Mouse (Mus musculus) ES-E14 (cell line): ENCODE data around the gene Gm960. TPM values are rescaled to one million over a fixed set of nuclear protein-coding genes. Genes with fewer than 3 reads are reported as not detected.

ENCODE experiments used
- DNase-seq: peaks from one replicate; pipeline ENCODE4 v3.0.0-alpha.2; 2013; ENCODE audit warnings: low read depth, low spot score
- H3K27ac ChIP-seq: 2 replicates; pipeline ENCODE4 v1.5.1; 2012; ENCODE audit warnings: low read depth, mild to moderate bottlenecking, low read length, moderate library complexity, mixed read lengths; ENCODE audit not compliant: poor library complexity, insufficient read depth, severe bottlenecking
- H3K36me3 ChIP-seq: 2 replicates; pipeline ENCODE4 v1.6.1; 2012; ENCODE audit warnings: mild to moderate bottlenecking, low read length, moderate library complexity, mixed read lengths; ENCODE audit not compliant: control insufficient read depth, poor library complexity, insufficient read depth, severe bottlenecking
- H3K4me1 ChIP-seq, 2 experiments: fragments of 150-350 bp in 1 of 2; sonication (generic) in 1 of 2; 2 replicates each; pipeline ENCODE4 v1.6.1; 2012; ENCODE audit warnings: low read length in 2 of 2, mild to moderate bottlenecking in 1 of 2, mixed read lengths in 1 of 2; ENCODE audit not compliant: control insufficient read depth in 2 of 2, insufficient read depth in 2 of 2, poor library complexity in 1 of 2
- H3K4me3 ChIP-seq, 2 experiments: fragments of 150-350 bp in 1 of 2; sonication (generic) in 1 of 2; 2 replicates each; pipeline ENCODE4 v1.5.1; 2012; ENCODE audit warnings: low read length in 2 of 2, low read depth in 1 of 2, mild to moderate bottlenecking in 1 of 2, mixed read lengths in 1 of 2; ENCODE audit not compliant: insufficient read depth in 1 of 2, poor library complexity in 1 of 2, severe bottlenecking in 1 of 2
- H3K9ac ChIP-seq: 2 replicates; pipeline ENCODE4 v1.6.1; 2012; ENCODE audit warnings: low read depth, mild to moderate bottlenecking, low read length, mixed read lengths; ENCODE audit not compliant: poor library complexity, insufficient read depth, severe bottlenecking
- H3K9me3 ChIP-seq: fragments of 150-350 bp; sonication (generic); 2 replicates; pipeline ENCODE4 v1.6.1; 2012; ENCODE audit warnings: low read depth, mild to moderate bottlenecking, low read length; ENCODE audit not compliant: control insufficient read depth, insufficient read depth
- CHD2 ChIP-seq: IDR thresholded peaks from 2 replicates; pipeline ENCODE4 v1.6.1; 2014; ENCODE audit warnings: mild to moderate bottlenecking, low read depth, low read length, inconsistent platforms
- HCFC1 ChIP-seq: IDR thresholded peaks from 2 replicates; pipeline ENCODE4 v1.6.1; 2012; ENCODE audit warnings: low read length, inconsistent platforms, borderline replicate concordance; ENCODE audit not compliant: insufficient read depth
- MAFK ChIP-seq: IDR thresholded peaks from 2 replicates; pipeline ENCODE4 v1.6.1; 2014; ENCODE audit warnings: mild to moderate bottlenecking, low read depth, low read length, inconsistent platforms; ENCODE audit not compliant: insufficient read depth
- ZC3H11A ChIP-seq: IDR thresholded peaks from 2 replicates; pipeline ENCODE4 v1.6.1; 2012; ENCODE audit warnings: low read depth, mild to moderate bottlenecking, inconsistent platforms, low read length, borderline replicate concordance
- ZNF384 ChIP-seq: IDR thresholded peaks from 2 replicates; pipeline ENCODE4 v1.6.1; 2012; ENCODE audit warnings: low read depth, low read length, inconsistent platforms
- in situ Hi-C, 2 experiments: fragments of 600-800 bp; cut with MboI; formaldehyde crosslinking; loops; one replicate each; pipeline ENCODE4 v1.15.1; 2025; ENCODE audit warnings: low sequenced_read_pairs in 2 of 2, inconsistent platforms in 1 of 2; ENCODE audit not compliant: unreplicated experiment in 2 of 2
- total RNA-seq: library from RNA; depleted of rRNA; stranded (reverse); fragments of 300-350 nt; gene quantifications from 2 replicates; pipeline ENCODE4 v1.2.3, GENCODE M21; 2012

Gm960 gene
- total RNA-seq, 1 experiment = 1.1 TPM

GRCm38 (mm10) chr19:4701221-4701620 is 2.8 kb upstream of the Gm960 start:
- TF ChIP-seq HCFC1 (no peak), ZNF384 (no peak), CHD2 (no peak), MAFK (no peak), ZC3H11A (no peak)
- Histone ChIP-seq H3K4me1 (no peaks in the 10 kb centered on the region; a peak in 1 of 4 replicates), H3K4me3 (no peak overlapping the region), H3K9ac (no peak overlapping the region), H3K27ac (no peak overlapping the region), H3K9me3 (no peaks in the 10 kb centered on the region), H3K36me3 (no peaks in the 10 kb centered on the region)
- in situ Hi-C loops = no loop called here
- no peak for DNase-seq

- Histone ChIP-seq H3K27ac (no peak overlapping the region), H3K36me3 (no peaks in the 10 kb centered on the region), H3K4me3 (no peak overlapping the region), H3K9ac (no peak overlapping the region), H3K9me3 (no peaks in the 10 kb centered on the region), H3K4me1 (no peaks in the 10 kb centered on the region; a peak in 1 of 4 replicates)
- in situ Hi-C loops = no loop called here
- no peak for TF ChIP-seq ZNF384
- TF ChIP-seq MAFK = no peak
- no peak for TF ChIP-seq ZC3H11A
- DNase-seq = no peak
These were observed 2.2 kb upstream of the Gm960 start for GRCm38 (mm10) chr19:4700656-4701055.

GRCm38 (mm10) chr19:4699821-4700220 is 1.4 kb upstream of the Gm960 start:
- Histone ChIP-seq H3K4me1 (no peaks in the 10 kb centered on the region; a peak in 1 of 4 replicates), H3K4me3 (no peak overlapping the region), H3K9ac (no peak overlapping the region), H3K27ac (no peak overlapping the region), H3K36me3 (no peaks in the 10 kb centered on the region), H3K9me3 (no peaks in the 10 kb centered on the region)
- DNase-seq = no peak
- in situ Hi-C loops = no loop called here
- TF ChIP-seq MAFK (no peak), ZNF384 (no peak), CHD2 (no peak), HCFC1 (no peak), ZC3H11A (no peak)

- no peaks in the 10 kb centered on the region for H3K9me3 ChIP-seq
- H3K36me3 ChIP-seq = no peaks in the 10 kb centered on the region
- H3K27ac ChIP-seq = no peak overlapping the region
- H3K9ac ChIP-seq = no peak overlapping the region
- DNase-seq = no peak
- no peaks in the 10 kb centered on the region; a peak in 1 of 4 replicates for H3K4me1 ChIP-seq
- H3K4me3 ChIP-seq = no peak overlapping the region
- in situ Hi-C loops = no loop called here
- TF ChIP-seq CHD2 = no peak
- no peak for TF ChIP-seq MAFK
- TF ChIP-seq ZC3H11A = no peak
- TF ChIP-seq ZNF384 = no peak
- no peak for TF ChIP-seq HCFC1
These were observed 388 bp upstream of the Gm960 start for GRCm38 (mm10) chr19:4698856-4699255.

- Histone ChIP-seq H3K9me3 (no peaks in the 10 kb centered on the region), H3K9ac (no peak overlapping the region)
- in situ Hi-C loops = no loop called here
These were observed 747 bp downstream of the Gm960 start for GRCm38 (mm10) chr19:4697721-4698120.

More at GRCm38 (mm10) chr19:4697721-4698120, 747 bp downstream of the Gm960 start:
- no peaks in the 10 kb centered on the region for H3K36me3 ChIP-seq
- no peak for DNase-seq
- H3K4me3 ChIP-seq = peak overlapping the region; percentile 58 to 79; a peak in 2 of 4 replicates
- H3K27ac ChIP-seq = no peak overlapping the region
- TF ChIP-seq ZC3H11A (no peak), MAFK (no peak), HCFC1 (no peak)
- no peaks in the 10 kb centered on the region; a peak in 1 of 4 replicates for H3K4me1 ChIP-seq
